Mouse (Mus musculus) inflammation-experienced regulatory T-cells (primary cell): ENCODE results near the gene Btbd35f9. TPM values are rescaled to one million over a fixed set of nuclear protein-coding genes. Genes with fewer than 3 reads are reported as not detected.

ENCODE experiments used
- polyA plus RNA-seq, 2 experiments: library from polyadenylated mRNA; unstranded; fragments of 100-300 nt; shearing (Covaris generic); gene quantifications; one replicate each; pipeline ENCODE4 v1.2.1; 2017

The Btbd35f9 gene
- not detected for polyA plus RNA-seq

DNA sequence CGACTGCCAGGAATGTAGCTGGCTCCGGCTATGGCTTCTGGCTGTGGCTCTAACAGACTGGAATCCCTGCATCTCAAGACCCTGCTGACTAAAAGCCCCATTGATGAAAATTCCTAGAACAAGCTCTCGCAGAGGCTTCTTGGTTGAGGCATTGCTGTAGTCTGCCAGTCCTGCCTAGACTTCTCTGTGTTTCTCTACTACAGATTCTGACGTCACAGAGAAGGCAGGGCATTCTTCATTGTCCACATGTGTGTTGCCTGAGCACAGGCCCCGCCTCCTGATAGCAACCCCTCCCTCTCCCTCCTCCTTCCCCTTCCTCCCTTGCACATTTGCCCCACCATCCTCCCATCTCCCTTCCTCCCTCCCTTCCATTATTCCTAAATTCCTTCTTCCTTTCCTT lies at the start of gene Btbd35f9:
Gene Btbd35f9 (minus strand): TSS at position 101 of the 400 bp plus-strand sequence.

Other genes with a start within 250 kb of the Btbd35f9 start
- not detected for gene Btbd35f6, start 205.0 kb downstream of the Btbd35f9 start, polyA plus RNA-seq
- 1 to 10 TPM; 1.1 to 8.8 TPM for gene Gm21870, start 174.7 kb downstream of the Btbd35f9 start, polyA plus RNA-seq
- under 1 TPM in 1 of 2 experiments, not detected in 1; 0.28 TPM for gene Spin2g, start 77.2 kb upstream of the Btbd35f9 start, polyA plus RNA-seq